Mouse (Mus musculus) brain, embryonic 14.5 days (tissue): ENCODE measurements around the gene Dnmt1.

Experiments used
- CTCF ChIP-seq: fragments of 200-500 bp; IDR thresholded peaks from 2 replicates; pipeline ENCODE4 v1.5.1; 2012; ENCODE audit warnings: inconsistent platforms, mild to moderate bottlenecking, moderate library complexity, borderline replicate concordance; ENCODE audit not compliant: insufficient read depth, insufficient read length; ENCODE audit errors: extremely low read depth
- POLR2A ChIP-seq: fragments of 200-500 bp; IDR thresholded peaks from 2 replicates; pipeline ENCODE4 v1.6.1; 2012; ENCODE audit warnings: mild to moderate bottlenecking, inconsistent platforms, borderline replicate concordance; ENCODE audit not compliant: poor library complexity, insufficient read depth, insufficient read length, severe bottlenecking; ENCODE audit errors: extremely low read depth

DNA sequence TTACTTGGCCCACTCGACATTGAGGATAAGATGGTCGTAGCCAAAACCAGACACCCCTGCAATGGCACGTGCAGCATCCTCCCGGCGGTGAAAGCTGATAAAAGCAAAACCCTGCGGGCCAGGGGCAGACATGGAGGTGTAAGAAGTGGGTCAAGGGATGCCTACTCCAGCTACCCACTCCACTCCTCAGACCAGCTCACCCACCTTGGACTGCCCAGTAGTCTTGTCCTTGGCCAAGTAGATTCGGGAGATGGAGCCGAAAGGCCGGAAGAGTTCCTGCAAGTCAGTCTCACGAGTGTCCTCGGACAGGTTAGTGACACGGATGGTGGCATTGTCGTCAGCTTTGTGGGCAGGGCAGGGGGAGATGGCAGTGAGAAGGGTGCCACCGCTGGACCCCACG is 65.1 kb downstream of the Dnmt1 start:
- TF ChIP-seq POLR2A (no peak), CTCF (no peak)
